Mouse (Mus musculus): Measurements from ENCODE around the gene BC030867.

DNA sequence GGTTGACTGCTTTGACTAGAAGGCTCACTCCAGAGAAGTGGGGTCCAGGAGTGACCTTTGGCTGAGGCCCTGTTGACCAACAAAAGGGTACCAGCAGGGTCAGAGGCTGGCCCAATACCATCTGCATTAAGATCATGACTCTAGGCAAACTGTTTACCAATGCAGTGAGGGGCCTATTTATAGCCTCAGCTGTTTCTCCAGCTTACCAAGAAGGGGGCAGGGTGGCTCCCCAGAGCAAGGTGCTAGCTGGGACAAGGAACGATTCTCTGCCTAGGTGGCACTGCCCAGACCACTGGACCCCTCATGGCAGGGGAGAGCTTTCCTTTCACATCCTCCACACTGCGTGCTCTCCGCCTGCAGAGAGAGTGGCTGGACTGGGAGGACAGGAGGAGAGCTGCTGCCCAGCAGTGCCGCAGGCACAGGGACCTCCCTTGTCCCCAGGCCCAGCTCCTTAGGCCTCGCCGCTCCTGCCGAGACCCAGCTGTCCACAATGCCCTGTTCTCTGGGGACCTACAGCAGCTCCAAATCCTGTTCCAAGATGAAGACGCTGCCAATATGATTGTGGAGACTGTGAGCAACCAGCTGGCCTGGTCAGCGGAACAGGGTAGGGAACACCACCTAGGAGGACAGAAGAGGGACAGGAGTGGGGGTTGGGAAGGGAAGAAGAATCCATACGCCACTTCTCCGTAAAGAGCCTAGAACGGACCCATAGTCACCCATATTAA lies 20.0 kb downstream of the BC030867 start, which contains the start of gene Asb16:
- TF ChIP-seq CTCF (IDR thresholded peaks at IDR 0.05; ENCODE audit: extremely low read depth, insufficient read depth, low read length) (no peak), POLR2A (IDR thresholded peaks at IDR 0.05; ENCODE audit: extremely low read depth, insufficient read depth, low read length) (no peak)
